Mouse (Mus musculus) adrenal gland, postnatal 4 days (tissue): Measurements from ENCODE around the gene Ttc34. TPM values are rescaled to one million over a fixed set of nuclear protein-coding genes. Genes with fewer than 3 reads are reported as not detected.

ENCODE experiments used
- DNase-seq, 2 experiments: peaks; one replicate each; pipeline ENCODE4 v3.0.0; 2021 to 2022; ENCODE audit warnings: low spot score in 2 of 2, mixed read lengths in 2 of 2
- total RNA-seq, 2 experiments: library from RNA; stranded (reverse); gene quantifications; 2 replicates each; pipeline ENCODE4 v1.2.3; 2021

Gene Ttc34
- total RNA-seq, 2 experiments from 2014 or later, result 0.31 to 0.62 TPM

DNA sequence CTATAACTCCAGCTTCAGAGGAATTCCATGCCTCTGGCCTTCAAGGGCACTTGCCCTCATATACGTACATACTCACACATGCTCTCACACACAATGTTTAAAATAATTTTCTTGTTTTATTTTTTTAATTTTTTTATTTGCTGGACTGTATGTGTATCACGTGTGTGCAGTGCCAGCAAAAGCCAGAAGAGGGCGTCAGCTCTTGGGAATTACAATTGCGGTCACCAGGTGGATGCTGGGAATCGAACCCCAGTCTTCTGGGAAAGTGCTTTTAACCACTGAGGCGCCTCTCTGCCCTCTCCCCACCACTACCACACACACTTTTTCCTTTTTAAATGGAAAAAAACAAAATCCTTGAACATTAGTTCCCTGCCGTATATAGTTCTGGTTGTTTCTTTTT lies 19.6 kb downstream of the Ttc34 start:
- DNase-seq, result no peak

DNA sequence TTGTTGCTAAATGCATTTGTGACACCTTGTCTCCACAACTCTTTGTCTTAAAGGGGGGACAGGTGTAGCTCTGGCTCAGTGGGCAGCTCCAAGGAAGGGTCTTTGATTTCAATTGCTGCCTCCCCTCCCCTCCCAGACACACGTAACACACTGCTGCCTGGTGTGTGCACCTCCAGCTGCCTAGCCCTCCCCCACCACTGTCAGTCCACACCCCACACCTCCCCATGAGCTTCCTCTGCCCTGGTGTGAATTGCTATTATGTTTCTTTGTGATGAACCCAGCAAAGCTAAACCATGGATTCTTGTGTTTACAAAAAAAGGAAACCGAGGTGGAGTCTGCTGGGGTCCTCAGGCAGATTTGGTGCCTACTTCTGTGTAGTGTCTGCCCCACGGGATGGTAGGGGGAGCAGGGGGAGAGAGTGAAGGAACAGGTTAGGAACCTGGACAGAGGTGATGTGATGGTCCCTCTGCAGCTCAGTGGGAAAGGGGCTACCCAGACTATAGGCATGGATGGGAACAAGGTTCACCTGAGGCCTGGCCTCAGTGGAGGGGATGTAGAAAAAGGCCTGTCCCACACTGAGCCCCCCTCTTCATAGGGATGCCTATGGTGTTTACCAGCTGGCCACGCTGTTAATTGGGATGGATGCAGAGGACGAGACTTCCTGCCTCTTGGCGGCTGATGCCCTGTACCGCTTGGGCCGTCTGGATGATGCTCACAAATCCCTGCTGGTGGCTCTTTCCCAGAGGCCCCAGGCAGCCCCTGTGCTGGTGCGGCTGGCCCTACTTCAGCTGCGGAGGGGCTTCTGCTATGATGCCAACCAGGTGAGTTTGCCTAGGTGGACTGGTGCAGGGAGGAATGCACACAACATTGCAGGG lies 20.3 kb downstream of the Ttc34 start:
- DNase-seq, result no peak

DNA sequence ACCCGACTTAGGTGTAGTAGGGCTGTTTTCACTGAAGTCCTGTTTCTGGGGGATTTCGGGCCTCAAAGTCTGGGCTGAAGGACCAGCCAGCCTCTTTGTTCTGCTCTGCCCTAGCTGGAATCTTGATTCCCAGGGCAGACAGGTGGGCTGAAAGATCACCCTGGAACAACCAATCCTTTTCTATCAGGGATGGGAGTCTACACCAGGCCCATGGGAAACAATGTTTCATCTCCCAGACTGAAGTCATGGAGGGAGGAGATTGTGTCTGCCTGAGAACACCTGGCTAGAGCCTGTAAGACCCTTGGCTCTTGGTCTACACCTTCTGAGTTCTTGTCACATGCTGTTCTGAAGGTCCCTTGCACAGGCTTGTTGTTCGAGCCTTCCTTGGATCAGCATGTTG lies 21.3 kb downstream of the Ttc34 start:
- DNase-seq, result no peak

DNA sequence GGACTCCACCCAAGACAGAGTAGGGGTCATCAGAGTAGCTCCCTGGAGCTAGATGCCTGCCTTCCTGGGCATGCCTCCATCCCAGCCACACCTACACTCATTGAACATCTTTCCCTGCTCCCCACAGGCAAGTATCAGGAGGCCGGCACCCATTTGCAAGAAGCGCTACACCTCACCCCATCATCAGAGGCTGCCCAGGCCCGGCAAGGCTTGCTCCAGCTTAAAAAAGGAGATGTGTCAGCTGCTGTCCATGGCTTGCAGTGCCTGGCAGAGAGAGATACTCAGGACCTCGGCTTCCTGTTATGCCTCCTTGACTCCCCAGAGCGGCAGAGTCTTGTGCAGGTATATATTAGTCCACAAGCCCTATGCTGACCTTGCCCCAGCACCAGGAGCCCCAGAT lies 24.7 kb downstream of the Ttc34 start:
- DNase-seq, result no peak

DNA sequence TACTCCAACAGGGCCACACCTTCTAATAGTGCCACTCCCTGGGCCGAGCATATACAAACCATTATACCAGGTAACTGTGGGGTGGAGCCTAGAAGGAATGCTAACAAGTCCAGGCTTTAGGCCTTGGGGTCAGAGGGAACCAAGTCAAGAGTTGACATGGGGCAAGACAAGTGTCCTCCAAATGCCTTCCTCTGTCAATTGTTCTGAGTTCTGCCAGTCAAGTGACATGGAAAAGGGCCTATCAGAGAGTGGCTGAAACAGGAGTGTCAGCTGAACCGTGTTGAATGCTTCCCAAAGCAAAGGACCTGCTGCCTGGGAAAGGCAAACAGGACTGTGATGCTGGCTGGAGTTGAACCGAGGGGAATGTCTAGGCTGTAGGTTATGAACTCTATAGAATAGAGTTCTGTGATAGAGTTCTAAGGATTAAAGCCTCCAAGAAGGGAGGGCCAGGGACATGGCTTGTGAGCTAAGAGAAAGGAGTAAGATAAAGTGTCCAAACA lies 26.2 kb downstream of the Ttc34 start:
- no peak for DNase-seq

DNA sequence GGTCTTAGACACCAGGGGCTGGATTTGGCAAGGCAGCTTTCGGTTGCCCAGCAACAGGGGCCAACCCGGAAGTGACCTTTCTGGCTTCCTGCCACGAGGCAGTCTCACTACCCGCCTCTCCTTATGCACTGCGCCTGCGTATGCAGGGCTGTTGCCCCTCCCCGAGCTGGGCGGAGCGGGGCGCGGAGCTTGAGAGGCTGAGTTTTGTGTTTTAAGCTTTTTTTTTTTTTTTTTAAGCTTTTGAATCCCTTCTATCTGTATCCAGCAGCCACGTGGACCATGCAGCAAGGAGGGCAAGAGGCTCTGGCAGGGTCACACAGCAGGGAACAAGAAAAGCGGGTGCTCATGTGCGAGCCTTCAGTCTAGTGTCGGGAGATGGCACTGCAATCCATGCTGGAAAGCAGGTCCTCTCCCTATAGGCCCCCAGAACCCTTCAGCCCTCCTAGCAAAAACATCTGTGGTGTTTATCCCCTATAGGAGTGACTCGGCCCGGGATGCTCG lies 27.1 kb downstream of the Ttc34 start:
- peak; percentile 78 to 86 for DNase-seq

DNA sequence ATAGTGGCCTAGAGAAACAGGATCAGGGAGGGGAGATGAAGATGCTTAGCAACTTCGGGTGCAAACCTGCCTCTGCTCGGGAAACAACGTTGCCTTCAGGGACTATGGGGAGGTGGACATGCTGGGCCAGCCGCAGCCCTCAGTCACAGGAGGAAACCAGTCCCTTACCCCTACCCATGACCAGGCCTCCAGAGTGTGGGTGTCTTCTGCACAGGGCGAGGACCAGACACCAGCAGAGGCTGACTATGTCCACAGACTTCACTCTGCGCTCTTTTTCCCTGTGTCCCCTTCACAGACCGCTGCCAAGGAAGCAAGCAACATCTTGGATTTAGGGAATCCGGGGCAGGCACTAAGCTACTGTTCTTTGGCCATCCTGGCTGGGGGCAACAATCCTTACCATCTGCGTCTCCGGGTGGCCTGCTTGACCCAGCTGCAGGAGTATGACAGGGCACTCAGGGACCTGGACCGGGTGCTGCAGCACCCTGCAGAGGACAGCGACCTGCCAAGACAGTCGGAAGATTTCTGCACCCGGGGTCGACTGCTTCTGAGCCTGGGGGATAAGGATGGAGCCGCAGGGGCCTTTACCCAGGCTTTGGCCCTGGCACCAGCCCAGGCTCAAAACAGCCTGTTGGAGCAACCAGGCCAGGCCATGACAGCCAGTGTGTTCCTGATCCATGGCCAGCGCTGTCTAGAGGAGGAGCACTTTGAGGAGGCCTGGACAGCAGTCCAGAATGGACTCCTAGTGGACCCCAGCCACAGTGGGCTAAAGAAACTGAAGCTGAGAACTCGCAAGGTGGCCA lies 27.9 kb downstream of the Ttc34 start:
- DNase-seq, result no peak

DNA sequence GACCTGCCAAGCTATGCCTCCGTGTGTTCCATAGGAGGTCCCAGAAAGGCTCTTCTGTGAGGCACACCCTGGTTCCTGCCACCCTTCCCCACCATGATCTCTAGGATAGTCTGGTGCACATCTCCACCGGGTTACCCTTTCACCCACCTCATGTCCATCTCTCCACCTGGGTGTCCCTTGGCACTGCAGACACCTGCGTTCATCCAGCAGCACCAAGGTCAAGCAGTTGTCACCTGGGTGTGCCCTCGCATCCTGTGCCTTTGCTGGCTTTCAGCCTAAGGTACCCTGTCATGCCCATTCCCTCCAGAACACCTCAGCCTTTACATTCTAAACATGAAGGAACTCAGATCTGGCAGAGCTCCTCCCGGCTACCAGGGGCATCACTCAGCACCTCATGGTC lies 29.1 kb downstream of the Ttc34 start:
- DNase-seq, result no peak

DNA sequence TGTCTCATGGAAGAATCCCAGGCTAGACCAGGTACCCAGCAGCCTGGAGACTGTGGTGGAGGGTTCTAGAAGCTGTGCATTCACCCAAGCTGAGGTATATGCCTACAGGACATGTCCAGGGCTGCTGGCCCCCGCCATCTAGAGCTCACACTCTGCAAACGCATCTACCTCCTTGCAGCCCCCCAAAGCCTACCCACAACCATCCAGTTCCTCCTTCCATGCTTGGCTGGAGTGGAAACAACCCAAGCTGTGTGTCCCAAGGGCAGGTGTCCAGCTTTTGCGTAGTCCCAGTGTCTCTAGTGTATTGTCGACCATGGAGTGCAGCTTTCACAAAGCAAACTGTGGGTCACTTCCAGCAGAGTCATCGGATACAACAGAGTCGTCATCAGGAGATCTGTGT lies 30.0 kb downstream of the Ttc34 start:
- DNase-seq, result no peak

DNA sequence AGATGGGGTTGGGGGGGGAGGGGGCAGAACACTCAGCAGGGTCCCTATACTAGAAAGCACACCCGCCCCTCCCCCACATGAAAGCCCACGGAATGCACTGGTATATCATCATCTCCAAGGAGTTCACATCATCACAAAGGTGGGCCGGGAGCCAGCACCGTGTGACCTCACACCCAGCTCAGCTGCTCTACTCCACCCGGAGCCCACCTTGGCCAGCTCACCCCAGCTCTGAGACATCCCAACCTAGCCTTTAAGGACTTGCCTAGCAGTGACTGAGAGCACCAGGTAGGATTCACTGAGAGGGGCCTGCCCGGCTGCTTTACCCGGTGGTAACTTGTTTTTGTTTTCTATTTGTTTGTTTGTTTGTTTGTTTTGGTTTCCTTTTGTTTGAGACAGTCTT lies 32.2 kb downstream of the Ttc34 start, which contains the start of gene Mmel1:
Gene Mmel1, plus strand, starts transcription at position 146 of the 400 bp plus-strand sequence.
- no peak for DNase-seq

DNA sequence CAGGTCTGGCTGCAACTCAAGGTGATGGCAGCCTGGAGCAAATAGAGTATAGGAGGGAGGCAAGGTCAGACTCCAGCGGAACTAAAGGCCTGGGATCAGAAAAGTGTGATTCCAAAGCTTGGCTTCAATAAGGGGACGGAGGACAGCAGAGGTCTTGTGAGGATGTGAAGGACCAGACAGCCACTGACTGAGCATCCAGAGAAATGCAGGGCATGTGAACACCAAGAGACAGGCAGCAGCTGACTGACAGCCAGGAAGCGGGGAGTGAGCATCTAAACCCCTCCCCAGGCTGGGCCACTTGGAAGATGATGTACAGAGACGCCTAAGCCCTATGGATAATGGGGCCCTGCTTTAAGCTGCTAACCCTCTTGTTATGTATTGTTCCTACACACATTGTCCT lies 33.5 kb downstream of the Ttc34 start:
- DNase-seq, result no peak

DNA sequence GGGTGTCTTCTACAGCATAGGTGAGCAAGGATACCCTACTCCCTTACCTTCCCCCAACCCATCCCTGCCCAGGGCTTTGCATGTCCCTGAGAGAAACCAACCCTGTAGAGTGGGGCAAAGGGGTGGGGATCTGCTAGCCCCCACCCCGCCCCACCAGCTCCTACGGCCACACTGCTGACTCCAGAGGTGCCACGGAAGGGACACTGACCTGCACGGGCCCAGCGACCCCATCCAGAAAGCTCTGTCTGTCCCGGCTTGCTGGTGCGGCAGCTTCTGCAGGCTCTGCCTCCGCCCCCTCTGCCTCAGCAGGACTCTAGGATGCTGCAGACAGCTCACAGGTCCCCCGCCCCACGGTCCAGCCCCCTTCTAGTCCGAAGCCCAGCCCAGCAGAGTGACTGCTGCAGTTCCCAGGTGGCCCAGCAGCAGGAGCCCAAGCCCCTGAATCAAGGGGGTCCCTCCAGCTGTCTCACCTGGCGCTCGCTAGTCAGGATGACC lies 34.5 kb downstream of the Ttc34 start:
- no peak for DNase-seq

DNA sequence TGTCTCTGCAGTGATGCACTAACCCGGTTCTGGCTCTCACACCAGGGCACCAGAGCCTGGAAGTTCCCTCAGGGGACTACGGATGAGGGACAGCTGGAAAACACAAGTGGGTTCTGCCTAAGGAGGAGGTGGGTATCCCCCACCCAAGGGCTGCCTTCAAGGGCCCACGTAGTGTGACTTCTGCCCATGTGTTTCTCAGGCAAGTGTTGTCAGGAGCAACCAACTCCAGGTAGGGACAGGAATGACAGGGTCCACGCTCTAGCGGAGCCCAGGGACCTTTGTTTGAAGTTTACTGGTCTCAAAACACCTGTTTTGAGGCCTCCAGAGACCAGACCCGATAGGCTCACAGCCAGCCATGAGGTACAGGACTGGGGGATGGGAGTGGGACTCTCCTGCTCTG lies 35.9 kb downstream of the Ttc34 start:
- DNase-seq, result no peak

DNA sequence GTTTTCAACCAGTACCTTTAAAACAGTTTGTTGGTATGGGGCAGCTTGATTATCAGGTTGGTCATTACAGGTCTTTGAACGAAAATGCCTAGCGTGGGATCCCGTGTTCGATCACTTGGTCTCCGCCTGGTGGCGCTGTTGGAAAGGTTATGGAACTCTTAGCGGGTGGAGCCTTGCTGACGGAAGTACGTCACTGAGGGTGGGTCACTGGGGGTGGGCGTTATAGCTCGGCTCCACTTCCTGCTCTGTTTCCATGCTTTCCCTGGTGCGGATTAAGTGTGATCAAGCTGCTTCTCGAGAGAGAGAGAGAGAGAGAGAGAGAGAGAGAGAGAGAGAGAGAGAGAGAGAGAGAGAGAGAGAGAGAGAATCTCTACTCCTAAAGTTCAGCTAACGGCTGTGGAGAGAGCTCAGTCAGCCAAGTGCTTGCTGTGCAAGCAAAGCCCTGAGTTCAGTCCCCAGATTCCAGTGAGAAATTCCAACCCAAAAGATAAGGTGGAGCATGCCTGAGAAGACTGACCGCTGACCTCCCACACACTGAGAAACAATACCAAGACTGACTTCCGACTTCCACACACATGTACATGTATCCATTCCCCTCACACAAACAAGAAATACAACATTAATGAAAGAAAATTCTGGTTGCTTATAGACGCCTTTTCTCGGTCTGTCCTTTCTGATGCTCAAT lies 40.7 kb downstream of the Ttc34 start:
- peak; percentile 82 to 90 for DNase-seq

DNA sequence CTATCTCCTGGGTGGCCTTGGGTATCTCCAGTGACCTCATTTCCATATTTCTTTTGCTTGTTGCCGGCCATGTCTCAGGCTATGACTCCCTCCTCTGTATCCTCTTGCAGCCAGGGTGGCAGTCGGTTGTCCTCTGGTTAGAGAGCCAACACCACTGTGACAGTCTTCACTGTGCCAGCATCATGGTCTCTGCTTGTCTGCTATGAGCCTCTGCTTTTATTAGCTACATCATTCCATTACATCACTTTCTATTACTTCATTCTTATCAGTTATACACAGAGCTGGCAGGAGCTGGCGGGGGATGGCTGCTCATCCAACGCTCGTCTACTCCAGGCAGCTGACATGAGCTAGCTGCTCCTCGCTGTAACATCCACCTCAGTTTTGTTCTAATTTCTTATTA lies 43.5 kb downstream of the Ttc34 start:
- no peak for DNase-seq

DNA sequence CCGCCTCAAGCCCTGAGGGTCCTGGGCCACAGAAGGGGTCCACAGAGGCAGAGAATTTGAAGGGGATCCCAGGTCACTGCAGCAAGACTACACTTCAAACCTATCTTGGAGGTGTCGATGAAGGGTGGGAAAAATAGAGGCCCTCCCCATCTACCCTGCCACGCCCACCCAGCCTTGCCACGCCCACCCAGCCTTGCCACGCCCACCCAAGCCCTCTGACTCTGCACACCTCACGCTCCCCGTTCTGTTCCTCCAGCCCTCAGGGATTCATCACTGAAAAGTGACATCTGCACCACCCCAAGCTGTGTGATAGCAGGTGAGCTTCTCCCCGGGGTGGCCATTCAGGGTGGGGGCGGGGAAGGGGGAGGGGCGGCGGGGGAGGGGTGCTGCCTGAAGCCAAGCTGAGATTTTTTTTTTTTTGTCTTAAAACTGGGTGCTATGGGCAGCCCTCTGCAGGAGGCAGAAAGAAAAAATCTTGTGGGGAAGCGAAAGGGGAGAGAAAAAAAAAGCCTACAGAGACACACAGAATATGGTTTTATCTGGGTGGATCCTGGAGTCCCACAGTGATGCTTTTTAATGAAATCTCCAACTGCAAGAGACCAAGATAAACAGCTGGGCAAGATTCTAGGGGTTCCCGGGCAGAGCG lies 44.9 kb downstream of the Ttc34 start:
- DNase-seq, result no peak

DNA sequence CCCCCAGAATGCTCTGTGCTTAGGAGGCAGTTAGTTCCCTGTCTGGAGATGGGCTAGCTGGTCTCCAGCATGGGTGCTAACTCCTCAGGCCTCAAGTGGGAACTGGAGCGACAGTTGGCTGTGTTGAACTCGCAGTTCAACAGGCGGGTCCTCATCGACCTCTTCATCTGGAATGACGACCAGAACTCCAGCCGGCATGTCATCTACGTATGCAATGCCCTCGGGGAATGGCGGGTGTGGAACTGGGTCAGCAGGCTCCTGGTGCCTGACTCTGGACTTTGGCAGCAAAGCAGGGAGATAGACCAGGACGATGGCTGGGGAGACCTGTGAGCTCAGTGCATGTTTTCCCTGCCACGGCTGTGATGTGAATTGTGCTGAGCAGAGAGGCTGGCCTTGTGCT lies 48.2 kb downstream of the Ttc34 start:
- DNase-seq, result no peak

DNA sequence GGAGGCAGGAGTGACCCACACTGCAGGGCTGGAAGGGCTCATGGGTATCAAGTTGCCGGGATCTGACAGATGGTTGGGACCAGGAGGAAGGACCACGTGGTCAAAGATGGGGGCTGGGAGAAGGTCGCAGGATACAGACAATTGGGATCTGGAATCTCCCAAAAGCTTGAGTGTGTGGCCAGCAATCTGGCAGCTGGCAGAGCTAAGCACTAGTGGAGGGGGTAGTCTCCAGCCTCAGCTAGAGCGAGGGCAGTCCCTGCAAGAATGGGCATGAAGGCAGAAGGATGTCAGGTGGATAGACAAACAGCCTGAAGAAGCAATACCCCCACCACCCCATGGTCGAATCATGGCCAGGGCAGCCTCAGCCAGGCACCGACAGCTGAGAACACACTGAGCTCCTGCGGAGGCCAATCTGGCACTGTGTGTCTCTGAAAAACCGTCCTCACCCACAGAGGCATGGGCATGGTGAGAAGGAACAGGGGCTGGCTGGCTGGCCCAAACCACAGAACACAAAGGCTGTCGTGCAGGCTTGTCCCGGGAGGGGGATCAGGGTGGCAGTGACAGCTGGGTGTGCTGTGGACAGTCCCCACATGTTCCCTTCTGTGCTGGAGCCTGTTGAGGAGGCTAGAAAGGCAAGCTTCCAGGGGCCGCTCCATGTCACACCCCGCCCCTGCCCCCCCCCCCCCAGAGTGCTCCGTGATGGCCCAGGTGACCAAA lies 49.8 kb downstream of the Ttc34 start:
- DNase-seq, result no peak

DNA sequence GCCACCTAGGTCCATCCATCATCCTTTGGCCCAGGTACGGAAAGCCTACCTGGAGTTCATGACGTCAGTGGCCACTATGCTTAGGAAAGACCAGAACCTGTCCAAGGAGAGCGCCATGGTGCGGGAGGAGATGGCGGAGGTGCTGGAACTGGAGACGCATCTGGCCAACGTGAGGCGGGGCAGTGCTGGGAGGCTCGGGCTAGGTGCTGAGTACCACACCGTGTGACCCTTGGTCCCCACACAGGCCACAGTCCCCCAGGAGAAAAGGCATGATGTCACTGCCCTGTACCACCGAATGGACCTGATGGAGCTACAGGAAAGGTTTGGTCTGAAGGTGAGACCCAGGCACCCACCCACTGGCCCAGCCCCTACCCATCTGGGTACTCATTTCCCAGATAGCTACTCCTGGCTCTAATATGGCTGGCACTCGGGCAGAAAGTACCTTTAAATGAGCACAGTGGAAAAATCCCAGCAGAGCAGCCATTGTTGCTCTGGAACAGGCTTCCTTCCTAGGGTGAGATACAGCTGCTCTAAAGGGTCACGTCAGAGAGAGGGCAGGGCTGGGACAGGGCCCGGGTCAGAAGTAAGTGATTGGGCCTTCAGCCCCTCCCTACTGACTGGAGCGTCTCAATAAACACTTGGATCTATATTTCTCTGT lies 50.5 kb downstream of the Ttc34 start:
- no peak for DNase-seq

DNA sequence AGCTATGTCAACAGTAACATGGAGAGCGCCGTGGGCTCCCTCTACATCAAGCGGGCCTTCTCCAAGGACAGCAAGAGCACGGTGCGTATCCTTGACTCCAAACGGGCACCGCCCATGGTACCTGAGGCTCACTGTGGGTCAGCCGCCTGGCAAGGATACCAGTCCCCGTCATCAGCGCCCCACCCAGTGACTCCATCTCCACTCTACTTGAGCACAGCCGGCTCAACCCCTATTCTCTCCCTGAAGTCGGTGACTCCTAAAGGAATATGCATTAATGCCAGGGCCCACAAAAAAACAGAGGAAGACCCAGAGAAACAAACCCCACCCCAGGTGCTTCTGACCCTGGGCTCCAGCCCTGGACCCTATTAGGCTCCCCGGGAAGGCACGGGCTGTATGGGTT lies 53.6 kb downstream of the Ttc34 start:
- no peak for DNase-seq
